Mouse (Mus musculus): Measurements from ENCODE around the gene Prrc2c.
A peak's percentile ranks its signal among the peaks of the same experiment; 100 is the strongest.
"Not testable (repeated sequence)": the region's sequence is repeated elsewhere in the genome, so short reads cannot be mapped to it uniquely, and the experiment has no call there.

The Prrc2c gene

DNA sequence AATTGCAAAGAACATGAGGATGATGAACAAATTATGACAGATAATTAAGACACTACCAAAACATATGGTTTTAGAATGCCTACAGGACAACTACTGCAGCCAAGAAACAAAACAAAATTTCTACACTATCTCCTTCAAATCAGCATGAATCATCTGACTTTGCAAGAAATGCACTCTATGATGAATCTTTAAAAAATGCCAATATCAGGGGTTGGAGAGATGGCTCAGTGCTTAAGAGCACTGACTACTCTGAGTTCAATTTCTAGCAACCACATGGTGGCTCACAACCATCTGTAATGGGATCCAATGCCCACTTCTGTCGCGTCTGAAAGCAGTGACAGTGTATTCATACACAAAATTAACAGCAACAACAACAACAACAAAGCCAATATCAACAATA lies 46.6 kb downstream of the Prrc2c start:
- DNase-seq (ENCODE audit: low read depth, low spot score): no peak

- DNase-seq (ENCODE audit: low read depth, low spot score): no peak
These were observed 74.7 kb downstream of the Prrc2c start for GRCm38 (mm10) chr1:162665486-162666174.

DNA sequence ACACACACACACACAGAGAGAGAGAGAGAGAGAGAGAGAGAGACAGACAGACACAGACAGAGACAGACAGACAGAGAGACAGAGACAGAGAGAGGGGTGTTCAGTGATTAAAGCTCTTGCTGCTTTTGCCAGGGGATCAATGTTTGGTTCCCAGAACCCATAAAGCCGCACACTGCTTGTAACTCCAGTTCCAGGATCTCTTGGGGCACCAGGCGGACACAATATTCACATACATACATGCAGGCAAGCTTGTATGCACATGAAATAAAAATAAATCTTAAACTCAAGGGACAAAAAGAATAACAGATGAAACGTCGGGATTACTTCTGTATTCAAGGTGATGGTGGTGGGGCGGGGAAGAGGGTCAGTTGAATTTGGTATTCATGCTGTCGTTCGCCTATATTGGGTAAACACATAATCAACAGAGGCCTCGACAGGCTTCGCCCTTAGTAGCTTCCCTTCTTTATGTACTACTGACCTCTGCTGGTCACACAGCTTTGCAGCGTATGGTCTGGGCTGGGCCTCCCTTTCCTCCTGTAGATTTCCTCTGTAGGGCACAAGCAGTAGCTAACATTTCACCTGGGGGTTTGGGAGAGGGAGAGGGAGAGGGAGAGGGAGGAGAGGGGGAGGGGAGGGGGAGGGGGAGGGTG lies 75.4 kb downstream of the Prrc2c start:
- DNase-seq (ENCODE audit: low read depth, low spot score): peak; percentile 5

DNA sequence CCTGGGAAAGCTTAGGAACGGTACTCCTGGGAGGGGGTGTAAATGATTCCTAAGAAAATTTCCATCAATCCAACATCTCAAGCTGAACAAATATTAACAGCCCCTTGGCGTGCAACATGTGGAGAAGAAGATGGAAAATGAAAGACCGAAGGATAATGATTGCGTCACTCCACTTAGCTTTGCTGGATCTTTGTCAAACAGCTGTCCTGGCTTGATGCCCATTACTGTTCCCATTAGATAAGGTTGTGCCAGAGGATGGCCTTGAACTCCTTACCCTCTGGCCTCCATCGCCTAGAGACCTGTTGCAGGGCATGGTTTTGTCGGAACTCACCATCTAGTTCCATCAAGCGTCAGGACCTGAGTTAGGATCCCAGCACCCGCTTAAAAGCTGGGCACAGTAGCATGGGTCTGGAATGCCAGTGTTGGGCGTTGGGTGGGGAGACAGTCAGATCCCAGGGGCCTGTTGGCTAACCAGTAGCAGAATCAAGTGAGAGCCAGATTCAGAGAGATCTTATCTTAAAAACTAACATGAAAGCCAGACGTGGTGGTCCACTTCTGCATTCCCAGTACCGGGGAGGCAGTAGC lies 80.0 kb downstream of the Prrc2c start:
- DNase-seq (ENCODE audit: low read depth, low spot score): no peak

DNA sequence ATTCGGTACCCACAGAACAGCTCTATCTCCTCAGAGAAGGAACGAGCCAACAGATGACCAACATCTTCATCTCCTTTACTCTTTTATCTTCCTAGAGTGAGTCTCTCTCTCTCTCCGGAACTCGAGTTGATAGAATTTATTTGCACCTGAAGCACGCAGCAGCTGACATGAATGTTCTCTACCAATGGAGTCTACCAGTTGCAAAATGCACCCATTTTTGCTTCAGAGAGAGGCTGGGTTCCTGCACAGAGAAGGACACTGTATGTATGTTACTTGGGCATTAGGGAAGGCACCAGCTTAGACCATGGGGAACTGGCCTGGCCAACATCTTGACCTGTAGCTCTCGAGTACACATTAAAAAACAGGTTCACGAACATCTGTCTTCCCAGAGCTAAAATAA lies 82.2 kb downstream of the Prrc2c start, which contains the start of gene Myocos:
Gene Myocos (minus strand): TSS at position 101 of the 400 bp plus-strand sequence.
- no peak for DNase-seq (ENCODE audit: low read depth, low spot score)

DNA sequence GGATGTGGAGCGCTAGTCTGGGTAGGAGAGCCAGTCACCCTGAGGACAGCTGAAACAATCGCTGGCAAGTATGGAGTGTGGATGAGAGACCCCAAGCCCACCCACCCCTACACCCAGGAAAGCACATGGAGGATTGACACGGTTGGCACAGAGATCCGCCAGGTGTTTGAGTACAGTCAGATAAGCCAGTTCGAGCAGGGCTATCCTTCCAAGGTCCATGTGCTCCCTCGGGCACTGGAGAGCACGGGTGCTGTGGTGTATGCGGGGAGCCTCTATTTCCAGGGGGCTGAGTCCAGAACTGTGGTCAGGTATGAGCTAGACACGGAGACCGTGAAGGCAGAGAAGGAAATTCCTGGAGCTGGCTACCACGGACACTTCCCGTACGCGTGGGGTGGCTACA lies 91.9 kb downstream of the Prrc2c start:
- DNase-seq (ENCODE audit: low read depth, low spot score): no peak

GRCm38 (mm10) chr1:162646083-162646686 lies 94.2 kb downstream of the Prrc2c start:
- DNase-seq (ENCODE audit: low read depth, low spot score): peak; percentile 6

GRCm38 (mm10) chr1:162643752-162644151 lies 96.6 kb downstream of the Prrc2c start:
- no peak for DNase-seq (ENCODE audit: low read depth, low spot score)

GRCm38 (mm10) chr1:162642591-162642990 lies 97.8 kb downstream of the Prrc2c start:
- DNase-seq (ENCODE audit: low read depth, low spot score): no peak

- no peak for DNase-seq (ENCODE audit: low read depth, low spot score)
These were observed 100.5 kb downstream of the Prrc2c start for GRCm38 (mm10) chr1:162639861-162640260.

DNA sequence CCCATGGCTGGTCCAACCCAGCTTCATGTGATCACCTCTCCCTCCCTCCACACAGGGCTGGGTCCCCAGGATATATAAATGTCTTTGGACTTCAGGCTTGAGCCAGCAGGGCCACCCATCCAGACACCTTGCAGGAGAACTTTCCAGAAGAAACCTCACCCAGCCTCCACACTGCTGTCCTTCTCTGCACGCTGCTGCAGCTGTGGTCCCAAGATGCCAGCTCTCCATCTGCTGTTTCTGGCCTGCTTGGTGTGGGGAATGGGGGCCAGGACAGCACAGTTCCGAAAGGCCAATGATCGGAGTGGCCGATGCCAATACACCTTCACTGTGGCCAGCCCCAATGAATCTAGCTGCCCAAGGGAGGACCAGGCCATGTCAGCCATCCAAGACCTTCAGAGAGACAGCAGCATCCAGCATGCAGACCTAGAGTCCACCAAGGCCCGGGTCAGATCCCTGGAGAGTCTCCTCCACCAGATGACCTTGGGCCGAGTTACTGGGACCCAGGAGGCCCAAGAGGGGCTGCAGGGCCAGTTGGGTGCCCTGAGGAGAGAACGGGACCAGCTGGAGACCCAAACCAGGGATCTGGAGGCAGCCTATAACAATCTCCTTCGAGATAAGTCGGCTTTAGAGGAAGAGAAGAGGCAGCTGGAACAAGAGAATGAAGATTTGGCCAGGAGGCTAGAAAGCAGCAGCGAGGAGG lies 101.2 kb downstream of the Prrc2c start, which contains the start of gene Myoc:
Gene Myoc (plus strand): TSS at position 105 of the 700 bp plus-strand sequence.
- DNase-seq (ENCODE audit: low read depth, low spot score): no peak

DNA sequence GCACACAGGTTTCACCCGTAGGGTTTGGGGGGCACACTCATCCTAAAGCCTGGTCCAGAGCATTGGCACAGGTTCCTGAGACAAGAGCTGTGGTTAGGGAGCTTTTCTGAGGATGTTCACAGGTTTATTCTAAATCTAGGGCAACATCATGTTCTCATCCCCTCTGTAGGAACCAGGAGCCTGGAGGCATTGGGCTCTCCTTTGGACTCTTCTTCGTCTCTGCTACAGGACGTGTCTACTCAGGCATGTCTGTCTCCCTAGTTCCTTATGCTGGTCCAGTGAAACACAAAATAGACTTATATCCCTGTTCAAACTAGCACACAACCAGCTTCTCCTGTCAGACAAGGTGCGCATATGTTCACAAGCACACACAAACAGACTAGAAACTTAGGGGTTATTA lies 101.8 kb downstream of the Prrc2c start:
- DNase-seq (ENCODE audit: low read depth, low spot score): no peak

DNA sequence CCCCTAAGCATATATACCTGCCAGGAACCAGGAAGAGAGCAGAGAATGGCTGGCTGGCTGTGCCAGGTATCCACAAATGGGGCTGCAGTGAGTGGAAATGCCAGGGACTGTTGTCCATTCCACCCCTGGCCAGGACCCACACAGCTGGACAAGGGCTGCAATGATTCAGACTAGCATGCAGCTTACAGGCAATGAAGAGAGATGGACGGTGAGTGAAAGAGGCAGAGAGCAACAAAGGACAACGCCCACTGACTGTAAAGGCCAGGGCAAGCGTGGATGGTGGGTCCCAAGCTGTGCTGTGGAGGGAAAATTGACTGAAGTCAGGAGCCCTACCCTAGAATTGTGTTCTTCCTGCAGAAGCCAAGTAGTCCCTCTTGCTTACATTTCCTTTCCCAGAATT lies 103.8 kb downstream of the Prrc2c start:
- DNase-seq (ENCODE audit: low read depth, low spot score): no peak

GRCm38 (mm10) chr1:162635291-162635931 lies 104.9 kb downstream of the Prrc2c start:
- DNase-seq (ENCODE audit: low read depth, low spot score): not testable (repeated sequence)

- not testable (repeated sequence) for DNase-seq (ENCODE audit: low read depth, low spot score)
These were observed 112.0 kb downstream of the Prrc2c start for GRCm38 (mm10) chr1:162628326-162628725.

- not testable (repeated sequence) for DNase-seq (ENCODE audit: low read depth, low spot score)
These were observed 112.5 kb downstream of the Prrc2c start for GRCm38 (mm10) chr1:162627821-162628220.

GRCm38 (mm10) chr1:162625229-162625628 lies 115.1 kb downstream of the Prrc2c start:
- DNase-seq (ENCODE audit: low read depth, low spot score): no peak

DNA sequence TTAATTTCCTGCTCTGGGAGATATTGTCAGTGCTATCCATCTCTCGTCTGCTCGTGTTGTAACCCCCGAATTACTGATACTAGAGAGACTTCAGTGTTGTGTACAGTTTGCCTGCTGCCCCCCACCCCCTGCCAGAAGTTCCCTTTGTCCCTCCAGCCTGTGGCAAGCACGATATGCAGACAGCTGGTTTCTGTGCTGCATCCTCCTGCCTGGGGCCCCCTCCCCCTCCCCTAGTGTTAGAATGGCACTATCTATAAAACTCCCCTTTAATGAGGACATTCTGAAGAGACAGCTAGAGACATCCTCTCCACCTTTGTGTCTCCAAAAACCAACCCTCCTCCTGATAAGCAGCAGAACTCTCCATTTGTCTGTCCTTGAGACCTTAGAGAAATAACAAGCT lies 116.5 kb downstream of the Prrc2c start:
- DNase-seq (ENCODE audit: low read depth, low spot score): no peak
